Mouse (Mus musculus) natural killer cell, adult 2 months (primary cell): ENCODE data around the gene Rapgef5.

ENCODE experiments used
- DNase-seq, 2 experiments: peaks; one replicate each; pipeline ENCODE4 v3.0.0; 2022; ENCODE audit warnings: low spot score in 2 of 2

Rapgef5 gene

GRCm38 (mm10) chr12:117516179-117516578 lies at the start of gene Rapgef5:
Rapgef5 (plus strand) TSS chr12:117516479.
- DNase-seq, result no peak

DNA sequence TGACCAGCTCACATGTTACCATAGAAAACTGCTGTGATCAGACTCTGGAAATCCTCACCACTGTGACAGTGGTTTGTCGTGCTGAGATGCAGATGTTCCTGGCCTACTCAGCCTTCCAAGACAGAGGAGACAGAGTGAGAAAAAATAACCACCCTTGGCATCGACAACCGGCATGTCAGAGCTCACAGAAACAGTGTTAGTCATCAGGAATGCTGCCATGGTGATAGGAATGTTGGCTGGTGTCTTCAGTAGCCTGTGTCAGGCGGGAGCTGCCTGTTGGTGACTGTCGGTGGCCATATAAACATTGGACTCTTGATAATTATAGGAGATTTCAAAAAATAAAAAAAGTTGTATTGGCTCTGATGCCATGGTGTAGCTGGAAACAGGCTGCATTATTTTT lies 48.0 kb upstream of the Rapgef5 start:
- DNase-seq, result no peak

DNA sequence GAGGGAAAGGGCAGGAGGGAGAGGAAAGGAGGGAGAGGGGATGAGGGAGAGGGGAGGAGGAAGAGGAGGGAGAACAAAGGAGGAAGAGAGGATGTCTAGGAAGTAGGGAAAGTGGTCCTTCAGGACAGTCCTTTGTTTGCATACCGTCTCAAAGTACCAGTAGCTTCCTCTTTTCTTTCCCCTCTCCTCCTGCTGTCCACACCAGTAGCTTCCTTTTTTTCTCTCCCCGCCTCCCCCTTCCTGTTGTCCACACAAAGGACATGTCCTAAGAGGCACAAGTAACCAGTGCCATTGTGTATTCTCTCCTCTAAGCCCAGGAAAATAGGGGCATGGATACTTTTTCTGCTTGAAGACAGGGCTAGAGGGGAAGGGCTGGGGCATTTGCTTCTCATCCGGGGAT lies 37.3 kb upstream of the Rapgef5 start:
- DNase-seq, result no peak

DNA sequence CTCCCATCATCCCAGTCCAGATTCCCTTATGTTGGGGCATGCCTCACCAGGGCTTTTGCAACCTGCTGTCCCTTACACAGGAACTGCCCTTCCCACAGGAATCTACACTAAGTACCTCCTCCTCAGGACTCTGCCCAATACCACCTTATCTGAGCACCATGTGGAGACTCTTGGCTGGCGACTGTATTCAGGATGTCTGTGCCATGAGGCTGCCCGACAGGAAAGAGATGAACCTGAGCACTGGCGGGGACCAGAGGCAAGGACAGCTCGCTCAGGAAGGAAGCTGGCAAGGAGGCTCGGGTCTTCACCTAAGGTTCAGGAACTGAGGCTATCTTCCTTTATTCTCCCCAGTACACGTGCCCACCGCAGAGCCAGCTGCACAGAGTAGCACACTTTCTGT lies 36.6 kb upstream of the Rapgef5 start:
- DNase-seq, result no peak

DNA sequence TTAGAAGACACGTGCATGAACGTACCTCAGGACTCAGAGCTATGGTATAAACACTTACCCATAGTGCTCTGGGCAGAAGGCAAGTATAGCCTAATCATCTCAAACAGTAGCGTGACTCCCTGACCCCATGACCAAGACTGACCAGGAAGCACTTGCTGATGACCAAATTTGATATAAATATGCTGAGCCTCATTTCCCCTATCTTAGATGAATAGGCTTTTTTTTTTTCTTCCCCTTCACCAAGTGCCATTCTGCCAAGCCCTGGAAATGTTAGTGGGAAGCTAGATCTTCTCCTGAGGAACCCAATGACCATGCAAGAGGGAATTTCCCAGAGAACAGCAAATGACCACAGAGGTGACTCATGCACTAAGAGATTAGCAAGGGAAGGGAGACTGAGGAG lies 35.3 kb upstream of the Rapgef5 start:
- no peak for DNase-seq

DNA sequence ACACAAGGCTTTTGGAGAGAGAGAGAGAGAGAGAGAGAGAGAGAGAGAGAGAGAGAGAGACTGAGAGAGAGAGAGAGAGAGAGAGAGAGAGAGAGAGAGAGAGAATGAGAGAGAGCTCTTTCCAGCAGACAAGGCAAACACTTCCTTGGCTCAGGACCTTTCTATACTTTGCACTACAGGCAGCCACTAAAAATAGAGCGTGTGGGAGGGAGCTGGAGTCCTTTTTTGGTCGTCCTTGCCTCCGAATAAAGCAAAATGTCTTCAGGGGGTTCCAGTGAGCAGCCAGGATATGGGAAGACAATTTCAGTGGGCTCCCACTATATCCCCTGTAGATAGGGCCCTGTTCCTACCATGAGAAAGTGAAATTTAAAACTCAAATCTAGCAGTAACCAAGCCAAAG lies 33.6 kb upstream of the Rapgef5 start:
- no peak for DNase-seq

- DNase-seq, result no peak
Measured at GRCm38 (mm10) chr12:117486118-117487057, 29.9 kb upstream of the Rapgef5 start.

DNA sequence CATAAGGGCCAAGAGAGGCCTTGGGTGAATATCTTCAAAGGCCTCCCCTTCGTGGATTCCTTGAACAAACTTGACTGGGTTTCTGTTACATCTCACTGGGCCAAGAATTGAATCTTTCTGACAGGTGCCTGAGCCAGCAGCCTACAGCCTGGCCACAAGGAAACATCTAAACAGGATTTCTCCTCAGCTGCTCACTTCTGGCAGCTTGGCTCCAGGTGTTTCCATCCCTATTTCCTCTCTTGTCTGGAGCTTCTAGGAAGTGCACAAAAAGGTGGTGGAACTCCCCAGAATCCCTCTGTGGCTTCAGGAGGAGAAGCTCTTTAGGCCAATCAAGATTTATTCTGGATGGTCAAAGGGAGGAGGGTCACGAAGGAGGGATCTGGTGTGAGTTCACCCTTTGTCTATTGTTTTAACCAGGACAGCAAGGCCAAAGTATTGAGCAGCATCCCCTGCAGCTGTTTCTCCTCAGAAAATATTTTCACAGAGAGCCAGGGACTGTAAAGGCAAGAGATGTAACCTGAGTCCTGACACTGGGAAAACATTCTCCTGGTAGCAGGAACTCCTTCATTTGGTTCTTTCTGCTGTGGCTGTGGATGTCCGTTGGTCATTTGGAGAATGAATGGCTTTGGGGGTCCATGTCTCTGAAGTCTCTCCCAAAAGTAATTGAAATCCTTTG lies 19.6 kb upstream of the Rapgef5 start:
- DNase-seq, result no peak

DNA sequence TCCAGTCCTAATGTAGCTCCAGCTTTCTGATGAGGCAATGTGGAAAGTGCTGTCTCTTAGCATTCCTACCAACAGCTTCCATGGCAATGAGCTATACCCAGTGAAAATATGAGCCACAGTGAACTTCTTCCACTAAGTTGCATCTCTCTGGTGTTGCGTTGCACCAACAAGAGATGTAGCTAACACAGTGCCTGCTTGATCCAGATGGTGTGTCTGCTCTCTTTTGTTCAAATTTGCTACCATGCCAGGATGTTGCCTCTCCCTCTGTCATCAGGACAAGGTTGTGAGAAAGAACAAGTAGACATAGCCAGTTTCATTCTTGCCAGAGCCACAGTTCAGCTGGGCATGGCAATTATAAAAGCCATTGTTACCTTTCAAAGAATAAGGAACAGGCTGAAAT lies 18.9 kb upstream of the Rapgef5 start:
- no peak for DNase-seq

GRCm38 (mm10) chr12:117499242-117499641 lies 17.0 kb upstream of the Rapgef5 start:
- DNase-seq, result no peak

- DNase-seq, result no peak
Measured at GRCm38 (mm10) chr12:117501180-117501579, 15.1 kb upstream of the Rapgef5 start.

- DNase-seq, result no peak
Measured at GRCm38 (mm10) chr12:117502834-117503233, 13.4 kb upstream of the Rapgef5 start.

DNA sequence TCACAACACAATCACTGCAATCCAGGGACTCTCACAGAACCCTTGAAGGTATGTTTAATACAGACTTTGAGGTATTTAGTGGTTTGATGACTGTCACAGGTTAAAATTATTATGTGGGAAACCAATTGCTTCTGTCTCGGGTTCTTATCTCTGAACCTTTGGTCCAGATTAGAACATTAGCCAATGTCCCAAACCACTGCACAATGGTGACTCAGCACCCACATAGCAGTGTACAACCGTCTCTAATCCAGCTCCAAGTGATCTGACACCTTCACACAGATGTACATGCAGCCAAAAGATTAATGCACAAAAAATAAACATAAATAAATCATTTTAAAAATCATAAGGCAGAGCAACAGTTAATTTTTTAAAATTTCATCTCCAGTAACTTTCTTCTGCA lies 11.1 kb upstream of the Rapgef5 start:
- DNase-seq, result no peak

- DNase-seq, result peak in 1 of 2 experiments; percentile 2
Measured at GRCm38 (mm10) chr12:117507772-117508171, 8.5 kb upstream of the Rapgef5 start.

- no peak for DNase-seq
Measured at GRCm38 (mm10) chr12:117509919-117510318, 6.4 kb upstream of the Rapgef5 start.

GRCm38 (mm10) chr12:117512468-117512867 lies 3.8 kb upstream of the Rapgef5 start:
- no peak for DNase-seq

DNA sequence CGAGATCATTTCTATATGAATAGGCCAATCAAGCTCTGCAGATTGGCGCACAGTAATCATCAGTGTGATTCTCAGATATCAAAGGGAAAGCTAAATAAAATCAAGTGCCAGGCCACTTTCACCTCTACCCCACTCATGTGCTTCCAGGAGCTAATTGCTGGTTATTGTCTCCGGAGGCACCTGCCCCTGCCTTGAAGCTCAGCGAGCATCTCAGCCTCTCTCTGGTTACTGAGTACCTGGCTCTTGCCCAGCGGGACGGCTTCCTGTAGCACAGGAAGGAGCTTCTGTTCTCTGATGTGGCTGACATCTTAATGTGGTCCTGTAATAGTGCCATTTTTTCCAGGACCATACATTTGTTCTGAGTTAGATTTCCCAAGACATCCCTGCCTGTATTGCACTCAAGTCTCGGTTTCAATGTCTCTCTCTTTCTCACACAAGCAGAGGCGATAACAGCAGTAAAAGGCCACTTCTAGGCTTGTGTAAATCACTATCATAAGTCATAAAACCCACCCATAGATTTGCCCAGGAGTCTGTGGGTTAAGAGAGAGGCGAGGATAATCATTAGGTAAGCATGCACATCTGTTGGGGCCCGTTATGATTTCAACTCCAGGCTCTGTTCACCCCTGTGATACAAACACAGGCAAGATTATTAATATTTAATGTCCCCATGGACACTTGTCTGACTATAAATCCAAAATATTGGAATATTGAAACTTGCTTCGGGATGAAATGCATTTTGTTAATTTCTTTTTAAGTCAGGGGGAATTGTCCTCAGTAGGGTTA lies 2.9 kb upstream of the Rapgef5 start:
- no peak for DNase-seq

DNA sequence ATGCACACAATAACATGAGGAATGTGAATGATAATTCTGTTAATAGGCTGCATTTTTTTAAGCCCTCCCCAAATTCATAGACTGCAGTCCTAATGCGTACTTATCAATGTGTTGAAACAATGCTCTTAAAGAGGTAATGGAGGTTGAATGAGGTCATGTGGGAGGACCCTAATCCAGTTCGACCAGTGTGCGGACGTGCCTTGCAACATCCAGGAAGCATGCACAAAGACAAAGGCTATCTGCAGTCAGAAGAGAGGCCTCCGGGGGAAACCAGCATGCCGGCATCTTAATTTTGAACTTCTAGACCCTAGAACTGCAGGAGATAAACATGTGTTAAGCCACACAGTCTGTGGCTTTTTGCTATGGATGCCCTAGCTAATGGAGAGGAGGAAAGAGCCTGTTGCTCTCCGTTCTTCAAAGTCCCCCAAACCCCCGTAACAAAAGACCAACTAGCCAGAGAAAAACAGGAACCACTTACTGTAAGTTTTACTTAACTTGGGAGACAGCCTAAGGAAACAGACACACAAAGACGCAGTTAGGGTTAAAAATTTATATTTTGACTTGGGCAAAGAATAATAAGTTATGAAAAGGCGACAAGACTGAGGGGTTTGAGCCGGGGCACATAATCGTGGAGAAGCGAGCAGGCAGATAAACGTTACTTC lies 1.1 kb downstream of the Rapgef5 start:
- no peak for DNase-seq

DNA sequence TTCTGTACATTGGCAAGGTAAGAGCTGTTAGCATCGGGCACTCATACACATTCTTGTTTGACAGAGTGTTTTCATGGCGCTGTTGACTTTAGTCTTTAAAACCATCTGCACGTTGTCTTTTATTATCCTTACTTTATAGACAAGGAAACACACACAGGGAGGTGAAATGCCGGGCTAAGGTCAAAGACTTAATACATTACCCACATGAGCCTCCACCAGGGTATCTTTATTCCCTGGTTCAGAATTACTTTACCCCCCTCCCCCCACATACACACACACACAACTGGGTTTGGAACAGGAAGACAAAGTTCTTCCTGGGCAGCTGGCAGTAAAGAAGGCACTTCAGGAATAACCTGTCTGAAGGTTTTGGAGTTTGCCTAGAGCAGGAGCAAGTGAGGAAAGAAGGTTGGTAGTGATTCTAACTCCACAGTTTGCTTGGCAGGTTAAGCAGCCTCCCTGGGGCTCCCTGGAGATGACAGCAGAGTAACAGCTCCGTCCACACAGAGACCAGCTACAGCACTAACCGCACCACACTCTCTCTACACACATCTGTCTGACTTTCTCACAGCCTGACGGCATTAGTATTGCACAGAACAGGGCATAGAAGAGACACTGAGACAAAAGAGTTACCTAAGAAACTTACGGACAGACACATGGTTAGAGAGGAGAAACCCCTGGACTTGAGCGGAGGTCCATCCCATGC lies 8.2 kb downstream of the Rapgef5 start:
- no peak for DNase-seq

DNA sequence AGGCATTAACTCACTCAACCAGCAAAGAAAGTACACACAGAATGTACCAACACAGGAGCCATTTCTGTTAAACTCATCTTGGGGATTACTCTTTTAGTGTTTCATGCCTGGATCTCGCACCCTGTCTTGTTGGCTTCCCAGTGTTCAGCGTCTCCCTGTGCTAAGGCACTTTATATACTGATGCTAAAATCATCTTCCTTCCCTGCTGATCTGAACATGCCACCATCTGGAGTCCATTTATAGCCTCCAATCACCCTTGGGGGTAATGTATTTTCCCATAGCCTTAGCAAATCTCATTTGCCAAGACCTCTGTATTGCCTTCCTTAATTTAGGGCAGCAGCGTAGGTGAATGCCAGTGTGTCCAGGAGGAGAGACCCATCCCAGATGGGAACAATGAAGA lies 11.6 kb downstream of the Rapgef5 start:
- no peak for DNase-seq

GRCm38 (mm10) chr12:117528509-117529145 lies 12.3 kb downstream of the Rapgef5 start:
- no peak for DNase-seq
